ENCODE assay signal across 8 mouse cellular contexts in the genomic region with DNA sequence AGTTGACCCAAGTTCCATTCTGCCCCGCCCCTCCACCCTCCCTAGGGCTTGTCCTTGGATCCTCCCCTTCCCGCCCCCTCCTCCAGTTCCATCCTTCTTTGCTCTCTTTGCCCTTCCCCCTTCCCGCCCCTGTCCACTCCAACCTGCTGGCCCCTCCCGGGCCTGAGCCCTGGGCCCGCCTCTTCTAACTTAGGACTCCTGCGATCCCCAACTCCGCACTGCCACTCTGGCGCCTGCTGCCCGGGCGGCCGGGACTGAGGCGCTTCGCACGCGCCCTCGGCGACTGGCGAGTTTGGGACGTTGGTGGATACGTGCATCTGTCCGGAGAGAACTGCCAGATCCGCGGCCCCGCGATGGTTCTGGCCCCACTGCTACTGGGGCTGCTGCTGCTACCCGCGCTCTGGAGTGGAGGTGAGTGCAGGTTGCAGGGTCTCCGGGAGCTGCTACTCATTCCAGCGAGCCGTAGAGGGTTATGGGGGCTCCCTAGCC. TPM values are rescaled to one million over a fixed set of nuclear protein-coding genes. Genes with fewer than 3 reads are reported as not detected.
DNase-seq lines count a peak whose midpoint lies in the region; ATAC-seq and TF ChIP-seq lines count a peak whose summit lies in the region.

TSS of gene Mertk (plus strand) at position 264 of the 489 bp plus-strand sequence.

- peak; percentile 76 for DNase-seq in WW6 (ENCODE audit: low read depth, low spot score)
- peak; percentile 48 for DNase-seq in cerebellum, adult 9-11 months
- DNase-seq in frontal cortex, postnatal 10 days (ENCODE audit: low spot score in 2 of 2) = peak; percentile 74 to 82
- DNase-seq in hindbrain, embryonic 11.5 days (ENCODE audit: low spot score) = peak; percentile 81
- peak; percentile 53 for DNase-seq in layer of hippocampus, adult 9-10 months (ENCODE audit: low spot score)
- DNase-seq in lung, adult 2 months = peak; percentile 88
- peak; percentile 83 for DNase-seq in ovary, postnatal 10 days (ENCODE audit: low spot score)
- peak; percentile 80 for DNase-seq in urinary bladder, postnatal 25 days (ENCODE audit: low spot score)

- no peaks in the 10 kb centered on the region for H3K27me3 ChIP-seq in hindbrain, embryonic 11.5 days (ENCODE audit: control insufficient read depth, insufficient read depth, low read length)

- H3K36me3 ChIP-seq in hindbrain, embryonic 11.5 days (ENCODE audit: control insufficient read depth, insufficient read depth, low read length) = no peaks in the 10 kb centered on the region

- peak within 1 kb of the TSS; percentile 49 for H3K9ac ChIP-seq in hindbrain, embryonic 11.5 days (ENCODE audit: low read depth, low read length)

- H3K4me3 ChIP-seq in hindbrain, embryonic 11.5 days (ENCODE audit: low read depth, low read length) = peak within 1 kb of the TSS; percentile 38
- H3K4me3 ChIP-seq in lung, adult 2 months (replicated peaks; ENCODE audit: extremely low read depth, low read depth, low read length) = peak within 1 kb of the TSS; percentile 68

- H3K9me3 ChIP-seq in hindbrain, embryonic 11.5 days (ENCODE audit: control insufficient read depth, low read length) = no peaks in the 10 kb centered on the region

- H3K27ac ChIP-seq in hindbrain, embryonic 11.5 days (ENCODE audit: low read depth, low read length) = no peak within 1 kb of the TSS

- ATAC-seq in hindbrain, embryonic 11.5 days (ENCODE audit: low FRiP score) = peak; percentile 90

- whole genome bisulfite sequencing in hindbrain, embryonic 11.5 days = under 1% methylated on average over 30 of the region's 30 CpGs
- WGBS in lung, adult 2 months = 1% methylated on average over 29 of the region's 30 CpGs

- no peak for TF ChIP-seq CTCF in lung, adult 2 months (IDR thresholded peaks at IDR 0.05; ENCODE audit: insufficient read depth, low read length)

- peak; percentile 96 for TF ChIP-seq POLR2A in lung, adult 2 months (IDR thresholded peaks at IDR 0.05; ENCODE audit: borderline replicate concordance, extremely low read depth, low read depth, low read length)

- H3K4me1 ChIP-seq in hindbrain, embryonic 11.5 days (replicated peaks; ENCODE audit: control insufficient read depth, insufficient read depth, low read length) = no peaks in the 10 kb centered on the region
- no peaks in the 10 kb centered on the region for H3K4me1 ChIP-seq in lung, adult 2 months (ENCODE audit: control insufficient read depth, insufficient read depth, low read length)

- H3K4me2 ChIP-seq in hindbrain, embryonic 11.5 days (replicated peaks; ENCODE audit: low read depth, low read length) = peak within 1 kb of the TSS; percentile 83

RNA-seq across cellular contexts. Expression of gene Mertk, which starts in this region (rescaled TPM):
- 4.4 and 5.0 TPM in 2 replicates for polyA plus RNA-seq in hindbrain, embryonic 11.5 days (2014; fragmentation: Nextera tagmentation; extraction: Ambion mirVana)
- 9.9 and 12.6 TPM in 2 replicates for polyA plus RNA-seq in lung, adult 2 months (2012; rRNA removed)
